Mouse (Mus musculus): ENCODE measurements around the gene Ifi209. TPM values are rescaled to one million over a fixed set of nuclear protein-coding genes. Genes with fewer than 3 reads are reported as not detected.
"Not testable (repeated sequence)": the region's sequence is repeated elsewhere in the genome, so short reads cannot be mapped to it uniquely, and the experiment has no call there.

Ifi209 gene
- polyA plus RNA-seq, 1 experiment from 2014 or later, result not detected

GRCm38 (mm10) chr1:173657973-173658372 is 27.3 kb downstream of the Ifi209 start:
- no peak overlapping the region for H3K4me3 ChIP-seq (ENCODE audit: low read depth, low read length)
- H3K9ac ChIP-seq (ENCODE audit: low read length), result no peak overlapping the region
- WGBS, result 82% methylated on average over 4 of the region's 4 CpGs
- no peaks in the 10 kb centered on the region for H3K27me3 ChIP-seq (ENCODE audit: control insufficient read depth, insufficient read depth, low read length)
- H3K27ac ChIP-seq (ENCODE audit: low read depth, low read length), result no peak overlapping the region
- no peaks in the 10 kb centered on the region for H3K9me3 ChIP-seq (ENCODE audit: control insufficient read depth, low read length)
- H3K4me1 ChIP-seq (ENCODE audit: control insufficient read depth, insufficient read depth, low read length), result no peaks in the 10 kb centered on the region
- no peak for ATAC-seq (ENCODE audit: insufficient read depth, low FRiP score, low TSS enrichment)
- no peaks in the 10 kb centered on the region for H3K36me3 ChIP-seq (ENCODE audit: control insufficient read depth, insufficient read depth, low read length)
- DNase-seq (ENCODE audit: low spot score), result no peak
- no peak overlapping the region for H3K4me2 ChIP-seq (ENCODE audit: low read depth)

DNA sequence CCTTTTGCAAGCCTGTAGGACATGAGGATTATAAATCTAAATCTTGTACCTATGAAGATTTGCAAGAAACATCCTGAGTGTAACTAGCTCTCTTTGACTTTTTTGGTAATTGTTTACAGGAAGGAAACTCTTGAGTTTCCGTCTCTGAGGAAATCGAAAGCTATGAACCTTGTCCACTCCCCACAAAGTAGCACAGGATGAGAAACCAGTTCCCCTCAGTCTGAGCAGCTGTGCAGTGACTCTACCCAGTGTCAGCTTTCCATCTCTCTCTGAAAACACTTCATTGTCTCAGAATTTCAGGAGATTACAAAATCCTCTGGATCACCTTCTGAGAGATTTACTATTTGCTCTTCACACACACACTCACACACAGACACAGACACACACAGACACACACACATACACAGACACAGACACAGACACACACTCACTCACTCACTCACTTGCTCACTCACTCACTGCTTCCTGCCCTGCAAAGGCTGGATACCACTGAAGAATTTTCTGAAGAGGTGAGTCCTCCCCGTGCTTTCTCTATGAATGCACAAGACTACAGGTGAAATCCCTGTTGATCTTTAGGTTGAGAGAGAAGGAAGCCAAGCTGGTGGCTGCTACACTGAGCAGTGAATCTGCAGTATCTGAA is 42.9 kb downstream of the Ifi209 start, which contains the start of gene Ifi208:
TSS of gene Ifi208 (plus strand) at position 218 of the 640 bp plus-strand sequence.
- not testable (repeated sequence) for H3K27ac ChIP-seq (ENCODE audit: low read depth, low read length); H3K27me3 ChIP-seq (ENCODE audit: control insufficient read depth, insufficient read depth, low read length); DNase-seq (ENCODE audit: low spot score); H3K36me3 ChIP-seq (ENCODE audit: control insufficient read depth, insufficient read depth, low read length); ATAC-seq (ENCODE audit: insufficient read depth, low FRiP score, low TSS enrichment); H3K4me3 ChIP-seq (ENCODE audit: low read depth, low read length); H3K9ac ChIP-seq (ENCODE audit: low read length); H3K9me3 ChIP-seq (ENCODE audit: control insufficient read depth, low read length); H3K4me1 ChIP-seq (ENCODE audit: control insufficient read depth, insufficient read depth, low read length); H3K4me2 ChIP-seq (ENCODE audit: low read depth)
- 54% methylated on average over 3 of the region's 3 CpGs for WGBS

- H3K4me2 ChIP-seq (ENCODE audit: low read depth); H3K9ac ChIP-seq (ENCODE audit: low read length); H3K27me3 ChIP-seq (ENCODE audit: control insufficient read depth, insufficient read depth, low read length); H3K4me1 ChIP-seq (ENCODE audit: control insufficient read depth, insufficient read depth, low read length); H3K36me3 ChIP-seq (ENCODE audit: control insufficient read depth, insufficient read depth, low read length); DNase-seq (ENCODE audit: low spot score); ATAC-seq (ENCODE audit: insufficient read depth, low FRiP score, low TSS enrichment); H3K27ac ChIP-seq (ENCODE audit: low read depth, low read length); H3K4me3 ChIP-seq (ENCODE audit: low read depth, low read length); H3K9me3 ChIP-seq (ENCODE audit: control insufficient read depth, low read length): not testable (repeated sequence)
- WGBS, result 96% methylated on average over 1 of the region's 1 CpGs
These were observed 47.9 kb downstream of the Ifi209 start for GRCm38 (mm10) chr1:173678605-173679004.

DNA sequence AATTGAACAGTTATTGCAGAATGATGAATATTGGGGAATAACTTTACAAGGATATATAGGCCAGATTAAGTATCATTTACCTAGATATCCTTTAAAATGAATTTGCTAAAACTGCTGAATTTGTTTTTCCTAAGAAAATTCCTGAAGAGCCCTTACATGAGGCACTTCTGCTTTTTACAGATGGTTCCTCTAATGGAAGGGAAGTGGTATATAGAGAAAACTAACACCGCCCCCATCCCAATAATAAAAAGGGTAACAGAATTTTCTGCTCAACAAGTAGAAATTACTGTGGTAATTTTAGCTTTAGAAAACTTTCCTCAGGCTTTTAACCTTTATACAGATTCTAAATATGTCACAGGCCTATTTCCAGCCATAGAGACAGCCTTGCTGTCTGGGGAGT is 63.6 kb downstream of the Ifi209 start:
- 90% methylated on average over 1 of the region's 1 CpGs for WGBS
- no peak overlapping the region for H3K4me2 ChIP-seq (ENCODE audit: low read depth)
- no peak overlapping the region for H3K9ac ChIP-seq (ENCODE audit: low read length)
- H3K36me3 ChIP-seq (ENCODE audit: control insufficient read depth, insufficient read depth, low read length), result no peaks in the 10 kb centered on the region
- H3K4me3 ChIP-seq (ENCODE audit: low read depth, low read length), result no peak overlapping the region
- no peaks in the 10 kb centered on the region for H3K9me3 ChIP-seq (ENCODE audit: control insufficient read depth, low read length)
- H3K27me3 ChIP-seq (ENCODE audit: control insufficient read depth, insufficient read depth, low read length), result no peaks in the 10 kb centered on the region
- no peak overlapping the region for H3K27ac ChIP-seq (ENCODE audit: low read depth, low read length)
- no peaks in the 10 kb centered on the region for H3K4me1 ChIP-seq (ENCODE audit: control insufficient read depth, insufficient read depth, low read length)
- ATAC-seq (ENCODE audit: insufficient read depth, low FRiP score, low TSS enrichment) (no peak), DNase-seq (ENCODE audit: low spot score) (no peak)

Small RNA genes lying within 50 kb of the gene (microRNA-seq; reads per million reads assigned to microRNA genes)
- not detected for gene Gm44339

Other genes with a start within 250 kb of the Ifi209 start
- not detected in 2 replicates for gene Ifi206, start 139.9 kb upstream of the Ifi209 start, polyA plus RNA-seq (2014; fragmentation: Nextera tagmentation; extraction: Ambion mirVana)
- not detected in 2 replicates for gene Ifi214, start 95.0 kb upstream of the Ifi209 start, polyA plus RNA-seq (2014; fragmentation: Nextera tagmentation; extraction: Ambion mirVana)
- not detected in 2 replicates for gene Ifi213, start 31.6 kb upstream of the Ifi209 start, polyA plus RNA-seq (2014; fragmentation: Nextera tagmentation; extraction: Ambion mirVana)
- not detected in 2 replicates for gene Ifi208, start 42.8 kb downstream of the Ifi209 start, polyA plus RNA-seq (2014; fragmentation: Nextera tagmentation; extraction: Ambion mirVana)
- gene Ifi207, start 110.8 kb downstream of the Ifi209 start, polyA plus RNA-seq (2014; fragmentation: Nextera tagmentation; extraction: Ambion mirVana), result 0.57 and 0.96 TPM in 2 replicates
- 0.56 and 0.88 TPM in 2 replicates for gene Ifi204, start 136.0 kb downstream of the Ifi209 start, polyA plus RNA-seq (2014; fragmentation: Nextera tagmentation; extraction: Ambion mirVana)